Mouse (Mus musculus): ENCODE results near the gene Gys2.

DNA sequence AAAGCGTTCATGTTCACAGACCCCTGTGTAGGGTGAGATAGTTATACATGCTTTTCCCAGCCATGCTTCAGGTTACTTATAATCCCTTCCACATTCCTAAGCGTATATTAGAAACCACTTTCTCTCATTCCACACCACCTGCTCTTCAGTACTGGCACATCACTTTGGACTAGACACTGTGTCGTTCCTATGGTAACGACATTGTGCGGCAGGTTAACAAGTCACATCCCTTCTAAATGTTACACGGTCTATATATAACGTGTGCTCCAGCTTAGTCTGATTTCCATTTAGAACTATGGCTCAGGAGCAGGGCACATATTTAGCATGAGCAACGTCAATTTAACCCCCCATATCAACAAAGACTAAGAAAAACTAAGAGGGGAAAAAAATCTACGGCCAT is 14.7 kb upstream of the Gys2 start:
- TF ChIP-seq EP300 (IDR thresholded peaks at IDR 0.05; ENCODE audit: low read depth) (no peak), CTCF (IDR thresholded peaks at IDR 0.05; ENCODE audit: low read depth) (no peak)
